In the genomic region with DNA sequence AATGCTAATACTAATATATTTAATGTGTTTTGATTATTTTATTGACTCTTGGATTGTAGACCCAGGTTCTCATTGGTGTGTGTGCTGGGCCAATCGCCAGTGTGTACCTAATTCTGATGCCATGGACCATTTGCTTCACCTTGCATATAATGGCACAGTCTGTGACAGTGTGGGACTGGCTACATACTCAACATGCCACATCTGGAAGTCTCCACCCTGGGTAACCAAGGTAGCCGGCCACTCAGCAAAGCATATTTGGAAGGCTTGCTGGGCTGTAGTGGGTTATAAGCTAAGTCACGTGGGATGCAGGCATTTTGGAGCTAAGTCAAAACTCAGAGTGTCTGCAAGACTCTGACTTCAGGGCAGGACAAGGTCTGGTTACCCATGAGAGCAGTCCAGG, we compare ENCODE assay signal across 12 mouse cellular contexts.
DNase-seq lines count a peak whose midpoint lies in the region; ATAC-seq lines count a peak whose summit lies in the region.
"Had no signal": no experiment of that assay in that cellular context is flagged by ENCODE, and none has a peak within 500 bp of the region (broad histone marks: within the 10 kb centered on the region; RNA-seq: fewer than 3 reads in every experiment).

No protein-coding gene starts in this region.

- H3K9ac ChIP-seq in forebrain, embryonic 15.5 days (replicated peaks), result no peak overlapping the region
- no peak overlapping the region for H3K9ac ChIP-seq in limb, embryonic 11.5 days (ENCODE audit: low read length)
- no peak overlapping the region for H3K9ac ChIP-seq in midbrain, embryonic 14.5 days (replicated peaks; ENCODE audit: low read length)
- H3K9ac ChIP-seq: heart, embryonic 12.5 days had no signal

- no peak overlapping the region for H3K4me3 ChIP-seq in forebrain, embryonic 15.5 days
- H3K4me3 ChIP-seq in limb, embryonic 11.5 days (ENCODE audit: low read depth, low read length), result no peak overlapping the region
- no peak overlapping the region for H3K4me3 ChIP-seq in midbrain, embryonic 14.5 days (replicated peaks; ENCODE audit: low read depth, low read length)
- H3K4me3 ChIP-seq: heart, embryonic 12.5 days had no signal

- 43% methylated on average over 3 of the region's 3 CpGs for WGBS in forebrain, embryonic 15.5 days
- 64% methylated on average over 3 of the region's 3 CpGs for WGBS in limb, embryonic 11.5 days
- WGBS in midbrain, embryonic 14.5 days, result 71% methylated on average over 3 of the region's 3 CpGs

- H3K4me1 ChIP-seq in forebrain, embryonic 15.5 days, result peaks cover 33% of the 10 kb centered on the region
- H3K4me1 ChIP-seq in limb, embryonic 11.5 days (ENCODE audit: control insufficient read depth, insufficient read depth, low read length), result peaks cover 30% of the 10 kb centered on the region
- peaks cover 18% of the 10 kb centered on the region for H3K4me1 ChIP-seq in midbrain, embryonic 14.5 days (ENCODE audit: control insufficient read depth, insufficient read depth, low read length)

- no peaks in the 10 kb centered on the region for H3K9me3 ChIP-seq in forebrain, embryonic 15.5 days
- no peaks in the 10 kb centered on the region; the same call in 1 of the 2 replicates for H3K9me3 ChIP-seq in limb, embryonic 11.5 days (ENCODE audit: control insufficient read depth, low read length)
- no peaks in the 10 kb centered on the region for H3K9me3 ChIP-seq in midbrain, embryonic 14.5 days (ENCODE audit: control insufficient read depth, low read length)

- DNase-seq in cerebellum, postnatal 10 days, result peak; percentile 40 to 45
- peak; percentile 30 for DNase-seq in limb, embryonic 11.5 days (ENCODE audit: low spot score)
- peak; percentile 24 for DNase-seq in midbrain, embryonic 14.5 days
- no peak for DNase-seq in Muller cell, postnatal 12 days (ENCODE audit: inconsistent ontology term)
- DNase-seq in adrenal gland, postnatal 10 days, result no peak
- no peak for DNase-seq in testis, postnatal 10 days (ENCODE audit: low spot score)
- DNase-seq: adrenal gland, adult 8-10 months; thymus, postnatal 25 days had no signal

- 0 out of 2 replicates have a peak overlapping the region, but pooled peaks have one; percentile 1 for H3K4me2 ChIP-seq in forebrain, embryonic 15.5 days (replicated peaks)
- H3K4me2 ChIP-seq in limb, embryonic 11.5 days (ENCODE audit: low read depth, severe bottlenecking), result no peak overlapping the region
- 0 out of 2 replicates have a peak overlapping the region, but pooled peaks have one; percentile 12 for H3K4me2 ChIP-seq in midbrain, embryonic 14.5 days (ENCODE audit: low read length)
- H3K4me2 ChIP-seq: heart, embryonic 12.5 days had no signal

- H3K36me3 ChIP-seq in forebrain, embryonic 15.5 days, result no peaks in the 10 kb centered on the region
- no peaks in the 10 kb centered on the region for H3K36me3 ChIP-seq in limb, embryonic 11.5 days (ENCODE audit: control insufficient read depth, insufficient read depth, low read length)
- no peaks in the 10 kb centered on the region for H3K36me3 ChIP-seq in midbrain, embryonic 14.5 days (ENCODE audit: control insufficient read depth, insufficient read depth, low read length)
- H3K36me3 ChIP-seq: heart, embryonic 12.5 days had no signal

- H3K27ac ChIP-seq in forebrain, embryonic 15.5 days (replicated peaks), result peak overlapping the region; percentile 81
- H3K27ac ChIP-seq in limb, embryonic 11.5 days (replicated peaks; ENCODE audit: low read depth, low read length), result no peak overlapping the region; the same call in 1 of the 2 replicates
- H3K27ac ChIP-seq in midbrain, embryonic 14.5 days (replicated peaks; ENCODE audit: low read depth, low read length), result peak overlapping the region; percentile 63; the same call in 1 of the 2 replicates
- H3K27ac ChIP-seq: macrophage had no signal

- ATAC-seq in cerebellum, adult (ENCODE audit: insufficient number of reproducible peaks, low FRiP score, low TSS enrichment), result no peak
- ATAC-seq in forebrain, embryonic 15.5 days (replicated peaks), result peak; percentile 63
- ATAC-seq in limb, embryonic 11.5 days (ENCODE audit: insufficient number of reproducible peaks, low FRiP score, low TSS enrichment, low read depth), result peak; percentile 64; the same call in 1 of the 2 replicates
- peak; percentile 25; the same call in 1 of the 2 replicates for ATAC-seq in midbrain, embryonic 14.5 days (ENCODE audit: low FRiP score, low TSS enrichment)

- H3K27me3 ChIP-seq in forebrain, embryonic 15.5 days, result no peaks in the 10 kb centered on the region
- no peaks in the 10 kb centered on the region for H3K27me3 ChIP-seq in limb, embryonic 11.5 days (ENCODE audit: control insufficient read depth, insufficient read depth, low read length)
- no peaks in the 10 kb centered on the region for H3K27me3 ChIP-seq in midbrain, embryonic 14.5 days (ENCODE audit: control insufficient read depth, insufficient read depth, low read length)

Comparison
In these comparisons a context has a peak if more than half of its experiments do, and no peak if none do; other contexts are left out.
1. DNase-seq: peak in cerebellum, postnatal 10 days (2 of 2), limb, embryonic 11.5 days (single experiment) and midbrain, embryonic 14.5 days (single experiment); none in Muller cell, postnatal 12 days (single experiment), adrenal gland, postnatal 10 days (single experiment) and testis, postnatal 10 days (single experiment).